In genomic region chr10:14546111-14546551, GRCm38 (mm10) we compare ENCODE assay signal across 9 mouse cellular contexts. TPM values are rescaled to one million over a fixed set of nuclear protein-coding genes. Genes with fewer than 3 reads are reported as not detected.
DNase-seq lines count a peak whose midpoint lies in the region; ATAC-seq and TF ChIP-seq lines count a peak whose summit lies in the region.
"Had no signal": no experiment of that assay in that cellular context is flagged by ENCODE, and none has a peak within 500 bp of the region (broad histone marks: within the 10 kb centered on the region; RNA-seq: fewer than 3 reads in every experiment).

No protein-coding gene starts in this region.

- no peaks in the 10 kb centered on the region for H3K36me3 ChIP-seq in kidney, adult 2 months (ENCODE audit: control insufficient read depth, insufficient read depth, low read length)
- no peaks in the 10 kb centered on the region for H3K36me3 ChIP-seq in embryonic facial prominence, embryonic 11.5 days (replicated peaks; ENCODE audit: control insufficient read depth, insufficient read depth, low read depth, low read length)
- H3K36me3 ChIP-seq in intestine, embryonic 15.5 days = no peaks in the 10 kb centered on the region
- no peaks in the 10 kb centered on the region for H3K36me3 ChIP-seq in midbrain, embryonic 15.5 days (replicated peaks)

- H3K4me3 ChIP-seq in kidney, adult 2 months (ENCODE audit: insufficient read depth, low read depth, low read length) = 0 out of 2 replicates have a peak overlapping the region, but pooled peaks have one; percentile 19
- H3K4me3 ChIP-seq in embryonic facial prominence, embryonic 11.5 days (ENCODE audit: low read depth, low read length) = no peak overlapping the region
- H3K4me3 ChIP-seq in intestine, embryonic 15.5 days (replicated peaks) = no peak overlapping the region
- 0 out of 2 replicates have a peak overlapping the region, but pooled peaks have one; percentile 6 for H3K4me3 ChIP-seq in midbrain, embryonic 15.5 days

- no peak for TF ChIP-seq CTCF in kidney, adult 2 months (conservative IDR thresholded peaks at IDR 0.05; ENCODE audit: insufficient read depth, insufficient read length, low read depth, low read length)

- H3K27ac ChIP-seq in kidney, adult 2 months (ENCODE audit: insufficient read depth, low read depth, low read length) = 0 out of 2 replicates have a peak overlapping the region, but pooled peaks have one; percentile 23
- H3K27ac ChIP-seq in embryonic facial prominence, embryonic 11.5 days (replicated peaks; ENCODE audit: low read depth, low read length) = no peak overlapping the region
- H3K27ac ChIP-seq in intestine, embryonic 15.5 days = no peak overlapping the region
- H3K27ac ChIP-seq in midbrain, embryonic 15.5 days = no peak overlapping the region

- no peak for TF ChIP-seq POLR2A in kidney, adult 2 months (IDR thresholded peaks at IDR 0.05; ENCODE audit: low read depth, low read length)

- no peak overlapping the region for H3K4me2 ChIP-seq in embryonic facial prominence, embryonic 11.5 days (ENCODE audit: low read depth, low read length)
- peak overlapping the region; percentile 32 for H3K4me2 ChIP-seq in intestine, embryonic 15.5 days (replicated peaks)
- H3K4me2 ChIP-seq in midbrain, embryonic 15.5 days = peak overlapping the region; percentile 100

- peak; percentile 13 for DNase-seq in kidney, adult 2 months
- no peak for DNase-seq in kidney, adult 9 months
- peak; percentile 32 for DNase-seq in embryonic facial prominence, embryonic 11.5 days (ENCODE audit: low spot score)
- no peak for DNase-seq in thymus, adult 18-20 months
- DNase-seq in cerebellum, adult 11-12 months = no peak
- DNase-seq in spleen, adult 18-20 months = no peak

- H3K9ac ChIP-seq in embryonic facial prominence, embryonic 11.5 days (replicated peaks; ENCODE audit: low read length) = no peak overlapping the region
- no peak overlapping the region for H3K9ac ChIP-seq in intestine, embryonic 15.5 days
- no peak overlapping the region for H3K9ac ChIP-seq in midbrain, embryonic 15.5 days

- no peaks in the 10 kb centered on the region for H3K9me3 ChIP-seq in embryonic facial prominence, embryonic 11.5 days (replicated peaks; ENCODE audit: control insufficient read depth, low read length)
- H3K9me3 ChIP-seq in intestine, embryonic 15.5 days = no peaks in the 10 kb centered on the region
- no peaks in the 10 kb centered on the region for H3K9me3 ChIP-seq in midbrain, embryonic 15.5 days

- no peaks in the 10 kb centered on the region for H3K27me3 ChIP-seq in kidney, adult 2 months (replicated peaks; ENCODE audit: control insufficient read depth, insufficient read depth, low read length)
- H3K27me3 ChIP-seq in embryonic facial prominence, embryonic 11.5 days (ENCODE audit: control insufficient read depth, insufficient read depth, low read length) = peaks cover 6% of the 10 kb centered on the region
- peaks cover 9% of the 10 kb centered on the region; the same call in 1 of the 2 replicates for H3K27me3 ChIP-seq in intestine, embryonic 15.5 days (replicated peaks)
- peaks cover 6% of the 10 kb centered on the region; the same call in 1 of the 2 replicates for H3K27me3 ChIP-seq in midbrain, embryonic 15.5 days (replicated peaks)
- H3K27me3 ChIP-seq: Patski had no signal

- ATAC-seq in embryonic facial prominence, embryonic 11.5 days (replicated peaks; ENCODE audit: insufficient number of reproducible peaks, low FRiP score, low TSS enrichment, low read depth) = no peak; the same call in 1 of the 2 replicates
- ATAC-seq in intestine, embryonic 15.5 days = peak; percentile 64
- peak; percentile 53 for ATAC-seq in midbrain, embryonic 15.5 days (replicated peaks)

- WGBS in kidney, adult 2 months = 46% methylated on average over 7 of the region's 7 CpGs
- WGBS in embryonic facial prominence, embryonic 11.5 days = 34% methylated on average over 7 of the region's 7 CpGs
- WGBS in intestine, embryonic 15.5 days = 31% methylated on average over 7 of the region's 7 CpGs
- 26% methylated on average over 7 of the region's 7 CpGs for WGBS in midbrain, embryonic 15.5 days

- no peaks in the 10 kb centered on the region for H3K4me1 ChIP-seq in kidney, adult 2 months (ENCODE audit: control insufficient read depth, insufficient read depth, low read length)
- H3K4me1 ChIP-seq in embryonic facial prominence, embryonic 11.5 days (ENCODE audit: control insufficient read depth, insufficient read depth, low read length) = no peaks in the 10 kb centered on the region
- no peaks in the 10 kb centered on the region for H3K4me1 ChIP-seq in intestine, embryonic 15.5 days (replicated peaks)
- H3K4me1 ChIP-seq in midbrain, embryonic 15.5 days = peaks cover 11% of the 10 kb centered on the region; the same call in 1 of the 2 replicates

RNA-seq across cellular contexts. Expression of gene Adgrg6, which starts 0.7 kb away (rescaled TPM):
- polyA plus RNA-seq in kidney, adult 2 months (2012; rRNA removed) = 1.1 and 1.9 TPM in 2 replicates
- 1.4 and 3.5 TPM in 2 replicates for polyA plus RNA-seq in embryonic facial prominence, embryonic 11.5 days (2014; fragmentation: Nextera tagmentation; extraction: Ambion mirVana)
- 2.8 and 3.6 TPM in 2 replicates for polyA plus RNA-seq in intestine, embryonic 15.5 days (2015; fragmentation: Nextera tagmentation; extraction: Ambion mirVana)
- 0.82 and 1.6 TPM in 2 replicates for polyA plus RNA-seq in midbrain, embryonic 15.5 days (2015; fragmentation: Nextera tagmentation; extraction: Ambion mirVana)

Comparison
In these comparisons a context has a peak if more than half of its experiments do, and no peak if none do; other contexts are left out.
1. DNase-seq: peak in kidney, adult 2 months (single experiment) and embryonic facial prominence, embryonic 11.5 days (single experiment); none in kidney, adult 9 months (single experiment), thymus, adult 18-20 months (0 of 2), cerebellum, adult 11-12 months (single experiment) and spleen, adult 18-20 months (0 of 2).
2. H3K4me3 ChIP-seq: peak in kidney, adult 2 months (single experiment) and midbrain, embryonic 15.5 days (single experiment); none in embryonic facial prominence, embryonic 11.5 days (single experiment) and intestine, embryonic 15.5 days (single experiment).